Mouse (Mus musculus) telencephalon, adult 2 months (tissue): ENCODE results near the gene Gm128.

Source experiments
- DNase-seq: peaks from one replicate; pipeline ENCODE4 v3.0.0-alpha.2; 2011; ENCODE audit warnings: low read depth, low spot score

Gene Gm128

GRCm38 (mm10) chr3:95269789-95270188 lies 28.4 kb upstream of the Gm128 start:
- DNase-seq = peak; percentile 80

GRCm38 (mm10) chr3:95267855-95268254 lies 26.5 kb upstream of the Gm128 start:
- DNase-seq = no peak

- DNase-seq = no peak
Observed at GRCm38 (mm10) chr3:95266052-95266451, 24.7 kb upstream of the Gm128 start.

GRCm38 (mm10) chr3:95264724-95265123 lies 23.3 kb upstream of the Gm128 start:
- DNase-seq = peak; percentile 72

GRCm38 (mm10) chr3:95263089-95263739 lies 21.8 kb upstream of the Gm128 start:
- DNase-seq = no peak

- no peak for DNase-seq
Observed at GRCm38 (mm10) chr3:95261975-95262374, 20.6 kb upstream of the Gm128 start.

GRCm38 (mm10) chr3:95256931-95257330 lies 15.5 kb upstream of the Gm128 start:
- DNase-seq = no peak

- no peak for DNase-seq
Observed at GRCm38 (mm10) chr3:95250783-95251424, 9.5 kb upstream of the Gm128 start, which contains the start of gene Bnipl. Bnipl (minus strand) TSS chr3:95251193.

- no peak for DNase-seq
Observed at GRCm38 (mm10) chr3:95250361-95250760, 9.0 kb upstream of the Gm128 start.

- DNase-seq = no peak
Observed at GRCm38 (mm10) chr3:95247660-95248336, 6.4 kb upstream of the Gm128 start.

GRCm38 (mm10) chr3:95246465-95247231 lies 5.2 kb upstream of the Gm128 start:
- no peak for DNase-seq

- DNase-seq = no peak
Observed at GRCm38 (mm10) chr3:95243086-95243485, 1.7 kb upstream of the Gm128 start.

- DNase-seq = no peak
Observed at GRCm38 (mm10) chr3:95240900-95241299, 498 bp downstream of the Gm128 start.

GRCm38 (mm10) chr3:95239971-95240370 lies 1.4 kb downstream of the Gm128 start:
- DNase-seq = no peak

- DNase-seq = no peak
Observed at GRCm38 (mm10) chr3:95239022-95239421, 2.4 kb downstream of the Gm128 start.

- DNase-seq = no peak
Observed at GRCm38 (mm10) chr3:95237541-95238099, 3.8 kb downstream of the Gm128 start.

GRCm38 (mm10) chr3:95235386-95236301 lies 5.8 kb downstream of the Gm128 start:
- no peak for DNase-seq

GRCm38 (mm10) chr3:95233303-95233980 lies 8.0 kb downstream of the Gm128 start:
- no peak for DNase-seq

GRCm38 (mm10) chr3:95232771-95233170 lies 8.6 kb downstream of the Gm128 start:
- no peak for DNase-seq
